Mouse (Mus musculus): ENCODE measurements around the gene A730061H03Rik. TPM values are rescaled to one million over a fixed set of nuclear protein-coding genes. Genes with fewer than 3 reads are reported as not detected.

A730061H03Rik gene
- total and polyA plus RNA-seq, 2 experiments, result 0.42 TPM; not detected in 1

DNA sequence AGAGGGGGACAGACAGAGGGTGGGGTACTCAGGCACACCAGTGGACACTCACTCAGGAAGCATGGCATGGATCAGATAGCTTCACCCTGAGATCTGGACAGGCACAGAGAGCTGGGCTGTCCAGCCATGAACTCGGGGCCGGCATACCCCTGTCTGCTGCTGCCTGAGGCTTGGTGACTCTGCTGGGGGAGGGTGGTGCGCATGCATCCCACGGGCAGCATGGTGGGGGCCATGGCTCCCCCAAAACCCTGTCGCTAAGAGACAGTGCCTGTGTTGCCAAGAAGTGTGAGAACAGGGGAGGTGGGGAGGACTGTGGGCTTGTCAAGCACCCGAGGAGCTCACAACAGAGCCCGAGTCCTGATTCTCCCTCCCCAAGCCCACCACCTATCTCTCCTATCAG, 49.2 kb downstream of the A730061H03Rik start:
- no peak overlapping the region for H3K9ac ChIP-seq (ENCODE audit: low read depth, low read length)
- no peak overlapping the region for H3K27ac ChIP-seq (replicated peaks; ENCODE audit: insufficient read depth, low read depth, low read length)
- H3K36me3 ChIP-seq (ENCODE audit: control insufficient read depth, insufficient read depth, low read length), result no peaks in the 10 kb centered on the region
- WGBS, result 54% methylated on average over 7 of the region's 7 CpGs
- no peak overlapping the region for H3K4me3 ChIP-seq (ENCODE audit: insufficient read depth, low read depth, low read length)
- H3K27me3 ChIP-seq (ENCODE audit: control insufficient read depth, insufficient read depth, low read length), result peaks cover 4% of the 10 kb centered on the region; the same call in 1 of the 2 replicates
- TF ChIP-seq CTCF (IDR thresholded peaks at IDR 0.05; ENCODE audit: low read depth, low read length) (no peak), POLR2A (IDR thresholded peaks at IDR 0.05; ENCODE audit: extremely low read depth, insufficient read depth, low read length) (no peak)
- no peaks in the 10 kb centered on the region for H3K79me2 ChIP-seq (ENCODE audit: control insufficient read depth, insufficient read depth, low read length)
- no peaks in the 10 kb centered on the region for H3K4me1 ChIP-seq (ENCODE audit: control insufficient read depth, insufficient read depth, low read length)
- no peak for DNase-seq (ENCODE audit: extremely low read depth, low read depth, low spot score)

- TF ChIP-seq CTCF (IDR thresholded peaks at IDR 0.05; ENCODE audit: low read depth, low read length), result no peak
- TF ChIP-seq POLR2A (IDR thresholded peaks at IDR 0.05; ENCODE audit: extremely low read depth, insufficient read depth, low read length), result no peak
- Histone ChIP-seq H3K79me2 (ENCODE audit: control insufficient read depth, insufficient read depth, low read length) (no peaks in the 10 kb centered on the region), H3K27me3 (ENCODE audit: control insufficient read depth, insufficient read depth, low read length) (peaks cover 4% of the 10 kb centered on the region; the same call in 1 of the 2 replicates), H3K9ac (ENCODE audit: low read depth, low read length) (no peak within 1 kb of the TSS), H3K4me3 (ENCODE audit: insufficient read depth, low read depth, low read length) (no peak within 1 kb of the TSS), H3K27ac (replicated peaks; ENCODE audit: insufficient read depth, low read depth, low read length) (no peak within 1 kb of the TSS), H3K4me1 (ENCODE audit: control insufficient read depth, insufficient read depth, low read length) (no peaks in the 10 kb centered on the region), H3K36me3 (ENCODE audit: control insufficient read depth, insufficient read depth, low read length) (no peaks in the 10 kb centered on the region)
- no peak for DNase-seq (ENCODE audit: extremely low read depth, low read depth, low spot score)
- 78% methylated on average over 17 of the region's 22 CpGs for WGBS
Measured at GRCm38 (mm10) chr14:55510125-55510731, 50.0 kb downstream of the A730061H03Rik start, which contains the start of gene Cpne6. Gene Cpne6 (plus strand): TSS chr14:55510445.

Other genes with a start within 250 kb of the A730061H03Rik start
- gene Dhrs4, start 81.6 kb downstream of the A730061H03Rik start, total RNA-seq (2014; rRNA removed), result 103 and 111 TPM in 2 replicates
- gene Dhrs4, start 81.6 kb downstream of the A730061H03Rik start, polyA plus RNA-seq (2012; rRNA removed), result 120 and 146 TPM in 2 replicates
- 0.09 and 0.13 TPM in 2 replicates for gene Carmil3, start 69.8 kb downstream of the A730061H03Rik start, total RNA-seq (2014; rRNA removed)
- gene Carmil3, start 69.8 kb downstream of the A730061H03Rik start, polyA plus RNA-seq (2012; rRNA removed), result 0.29 and 0.36 TPM in 2 replicates
- gene Cpne6, start 50.0 kb downstream of the A730061H03Rik start, total RNA-seq (2014; rRNA removed), result not detected in 2 replicates
- gene Cpne6, start 50.0 kb downstream of the A730061H03Rik start, polyA plus RNA-seq (2012; rRNA removed), result not detected in 2 replicates
- gene Nrl, start 35.4 kb downstream of the A730061H03Rik start, total RNA-seq (2014; rRNA removed), result not detected in 2 replicates
- gene Nrl, start 35.4 kb downstream of the A730061H03Rik start, polyA plus RNA-seq (2012; rRNA removed), result not detected in 2 replicates
- 1.2 and 3.2 TPM in 2 replicates for gene Pck2, start 20.1 kb downstream of the A730061H03Rik start, total RNA-seq (2014; rRNA removed)
- 2.4 and 7.3 TPM in 2 replicates for gene Pck2, start 20.1 kb downstream of the A730061H03Rik start, polyA plus RNA-seq (2012; rRNA removed)
- gene Dcaf11, start 400 bp downstream of the A730061H03Rik start, total RNA-seq (2014; rRNA removed), result 305 and 330 TPM in 2 replicates
- 263 and 363 TPM in 2 replicates for gene Dcaf11, start 400 bp downstream of the A730061H03Rik start, polyA plus RNA-seq (2012; rRNA removed)
- gene Fitm1, start 15.2 kb upstream of the A730061H03Rik start, total RNA-seq (2014; rRNA removed), result 3.8 and 7.5 TPM in 2 replicates
- 45.7 and 60.2 TPM in 2 replicates for gene Fitm1, start 15.2 kb upstream of the A730061H03Rik start, polyA plus RNA-seq (2012; rRNA removed)
- gene Psme1, start 17.7 kb upstream of the A730061H03Rik start, total RNA-seq (2014; rRNA removed), result 78.5 and 94.2 TPM in 2 replicates
- 46.9 and 59.9 TPM in 2 replicates for gene Psme1, start 17.7 kb upstream of the A730061H03Rik start, polyA plus RNA-seq (2012; rRNA removed)
- gene Emc9, start 24.9 kb upstream of the A730061H03Rik start, total RNA-seq (2014; rRNA removed), result 32.7 and 36.1 TPM in 2 replicates
- gene Emc9, start 24.9 kb upstream of the A730061H03Rik start, polyA plus RNA-seq (2012; rRNA removed), result 46.8 and 57.2 TPM in 2 replicates
- 110 and 142 TPM in 2 replicates for gene Psme2, start 30.7 kb upstream of the A730061H03Rik start, total RNA-seq (2014; rRNA removed)
- 55.9 and 56.9 TPM in 2 replicates for gene Psme2, start 30.7 kb upstream of the A730061H03Rik start, polyA plus RNA-seq (2012; rRNA removed)
- 4.9 and 8.0 TPM in 2 replicates for gene Rnf31, start 31.3 kb upstream of the A730061H03Rik start, total RNA-seq (2014; rRNA removed)
- 15.4 and 20.4 TPM in 2 replicates for gene Rnf31, start 31.3 kb upstream of the A730061H03Rik start, polyA plus RNA-seq (2012; rRNA removed)
- 21.1 and 24.2 TPM in 2 replicates for gene Irf9, start 43.2 kb upstream of the A730061H03Rik start, total RNA-seq (2014; rRNA removed)
- 36.8 and 45.0 TPM in 2 replicates for gene Irf9, start 43.2 kb upstream of the A730061H03Rik start, polyA plus RNA-seq (2012; rRNA removed)
- gene Rec8, start 57.6 kb upstream of the A730061H03Rik start, total RNA-seq (2014; rRNA removed), result 0.34 and 0.46 TPM in 2 replicates
- gene Rec8, start 57.6 kb upstream of the A730061H03Rik start, polyA plus RNA-seq (2012; rRNA removed), result 0.54 and 2.3 TPM in 2 replicates
- 16.8 and 32.6 TPM in 2 replicates for gene Ipo4, start 75.6 kb upstream of the A730061H03Rik start, total RNA-seq (2014; rRNA removed)
- gene Ipo4, start 75.6 kb upstream of the A730061H03Rik start, polyA plus RNA-seq (2012; rRNA removed), result 42.0 and 53.0 TPM in 2 replicates
- gene Gm49378, start 77.5 kb upstream of the A730061H03Rik start, total RNA-seq (2014; rRNA removed), result 1.1 and 2.1 TPM in 2 replicates
- 7.0 and 7.9 TPM in 2 replicates for gene Gm49378, start 77.5 kb upstream of the A730061H03Rik start, polyA plus RNA-seq (2012; rRNA removed)
- 46.5 and 62.0 TPM in 2 replicates for gene Tm9sf1, start 83.4 kb upstream of the A730061H03Rik start, total RNA-seq (2014; rRNA removed)
- 66.3 and 70.4 TPM in 2 replicates for gene Tm9sf1, start 83.4 kb upstream of the A730061H03Rik start, polyA plus RNA-seq (2012; rRNA removed)
- gene Tssk4, start 89.8 kb upstream of the A730061H03Rik start, total RNA-seq (2014; rRNA removed), result 0.09 and 0.47 TPM in 2 replicates
- 0.18 and 0.24 TPM in 2 replicates for gene Tssk4, start 89.8 kb upstream of the A730061H03Rik start, polyA plus RNA-seq (2012; rRNA removed)
- gene Mdp1, start 100.1 kb upstream of the A730061H03Rik start, total RNA-seq (2014; rRNA removed), result 10.1 and 10.3 TPM in 2 replicates
- gene Mdp1, start 100.1 kb upstream of the A730061H03Rik start, polyA plus RNA-seq (2012; rRNA removed), result 9.8 and 10.5 TPM in 2 replicates
- gene Gmpr2, start 111.5 kb upstream of the A730061H03Rik start, total RNA-seq (2014; rRNA removed), result 13.1 and 14.9 TPM in 2 replicates
- gene Gmpr2, start 111.5 kb upstream of the A730061H03Rik start, polyA plus RNA-seq (2012; rRNA removed), result 9.9 and 11.6 TPM in 2 replicates
- 94.7 and 99.4 TPM in 2 replicates for gene Nedd8, start 111.7 kb upstream of the A730061H03Rik start, total RNA-seq (2014; rRNA removed)
- gene Nedd8, start 111.7 kb upstream of the A730061H03Rik start, polyA plus RNA-seq (2012; rRNA removed), result 209 and 225 TPM in 2 replicates
- gene Tinf2, start 121.4 kb upstream of the A730061H03Rik start, total RNA-seq (2014; rRNA removed), result 7.7 and 8.5 TPM in 2 replicates
- 8.1 and 8.2 TPM in 2 replicates for gene Tinf2, start 121.4 kb upstream of the A730061H03Rik start, polyA plus RNA-seq (2012; rRNA removed)
- gene Tgm1, start 153.5 kb upstream of the A730061H03Rik start, total RNA-seq (2014; rRNA removed), result 7.9 and 8.4 TPM in 2 replicates
- gene Tgm1, start 153.5 kb upstream of the A730061H03Rik start, polyA plus RNA-seq (2012; rRNA removed), result 22.8 and 24.2 TPM in 2 replicates
- gene Rabggta, start 161.9 kb upstream of the A730061H03Rik start, total RNA-seq (2014; rRNA removed), result 28.7 and 31.5 TPM in 2 replicates
- gene Rabggta, start 161.9 kb upstream of the A730061H03Rik start, polyA plus RNA-seq (2012; rRNA removed), result 64.0 and 65.1 TPM in 2 replicates
- 109 and 140 TPM in 2 replicates for gene Dhrs1, start 185.3 kb upstream of the A730061H03Rik start, total RNA-seq (2014; rRNA removed)
- 263 and 286 TPM in 2 replicates for gene Dhrs1, start 185.3 kb upstream of the A730061H03Rik start, polyA plus RNA-seq (2012; rRNA removed)
- gene Nop9, start 185.3 kb upstream of the A730061H03Rik start, total RNA-seq (2014; rRNA removed), result 11.0 and 13.0 TPM in 2 replicates
- gene Nop9, start 185.3 kb upstream of the A730061H03Rik start, polyA plus RNA-seq (2012; rRNA removed), result 11.8 and 15.1 TPM in 2 replicates
- gene Cideb, start 198.1 kb upstream of the A730061H03Rik start, total RNA-seq (2014; rRNA removed), result 101 and 128 TPM in 2 replicates
- 483 and 586 TPM in 2 replicates for gene Cideb, start 198.1 kb upstream of the A730061H03Rik start, polyA plus RNA-seq (2012; rRNA removed)
- 0.74 and 0.94 TPM in 2 replicates for gene Ltb4r2, start 201.0 kb upstream of the A730061H03Rik start, total RNA-seq (2014; rRNA removed)
- 1.9 and 2.6 TPM in 2 replicates for gene Ltb4r2, start 201.0 kb upstream of the A730061H03Rik start, polyA plus RNA-seq (2012; rRNA removed)
- gene Ltb4r1, start 205.6 kb upstream of the A730061H03Rik start, total RNA-seq (2014; rRNA removed), result 0.28 and 0.34 TPM in 2 replicates
- gene Ltb4r1, start 205.6 kb upstream of the A730061H03Rik start, polyA plus RNA-seq (2012; rRNA removed), result 0.80 and 1.4 TPM in 2 replicates
- gene Adcy4, start 223.7 kb upstream of the A730061H03Rik start, total RNA-seq (2014; rRNA removed), result 2.4 and 3.6 TPM in 2 replicates
- 3.3 and 4.5 TPM in 2 replicates for gene Adcy4, start 223.7 kb upstream of the A730061H03Rik start, polyA plus RNA-seq (2012; rRNA removed)
- gene Ripk3, start 228.5 kb upstream of the A730061H03Rik start, total RNA-seq (2014; rRNA removed), result 0.94 and 1.8 TPM in 2 replicates
- gene Ripk3, start 228.5 kb upstream of the A730061H03Rik start, polyA plus RNA-seq (2012; rRNA removed), result 1.4 and 4.0 TPM in 2 replicates

All from liver, adult 2 months (tissue).